Mouse (Mus musculus): Measurements from ENCODE around the gene Olfr313.
"Not testable (repeated sequence)": the region's sequence is repeated elsewhere in the genome, so short reads cannot be mapped to it uniquely, and the experiment has no call there.

- not testable (repeated sequence) for TF ChIP-seq CTCF, POLR2A (IDR thresholded peaks at IDR 0.05; ENCODE audit: insufficient read depth, low read depth, low read length)
Measured at GRCm38 (mm10) chr11:58828937-58829336, 14.1 kb downstream of the Olfr313 start, which contains the start of gene Olfr312.
